ENCODE assay signal across 14 mouse cellular contexts in the genomic region with DNA sequence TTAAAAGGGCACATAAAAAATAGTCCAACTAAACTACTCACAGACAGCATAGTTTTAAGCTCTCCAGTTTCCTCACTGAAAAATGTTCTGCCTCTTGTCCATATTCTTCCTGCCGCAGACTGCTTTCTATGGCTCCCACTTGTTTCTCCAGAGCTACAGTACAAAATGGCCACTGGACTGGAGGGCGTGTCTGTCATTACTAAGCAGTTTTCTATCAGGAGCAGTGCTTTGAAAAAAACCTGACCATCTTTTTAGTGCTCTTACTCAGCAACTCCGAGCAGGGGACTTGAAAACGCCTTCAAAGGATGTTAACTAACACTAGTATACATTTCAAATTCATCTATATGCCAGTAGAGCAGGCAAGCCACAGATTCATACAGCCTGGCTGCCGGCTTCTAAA. TPM values are rescaled to one million over a fixed set of nuclear protein-coding genes. Genes with fewer than 3 reads are reported as not detected.
DNase-seq lines count a peak whose midpoint lies in the region; ATAC-seq and TF ChIP-seq lines count a peak whose summit lies in the region.
"Had no signal": no experiment of that assay in that cellular context is flagged by ENCODE, and none has a peak within 500 bp of the region (broad histone marks: within the 10 kb centered on the region; RNA-seq: fewer than 3 reads in every experiment).

No protein-coding gene starts in this region.

- ATAC-seq in heart, embryonic 11.5 days (replicated peaks; ENCODE audit: insufficient number of reproducible peaks, low FRiP score, low TSS enrichment), result 0 out of 2 replicates have a peak, but pooled peaks have one; percentile 4
- ATAC-seq in liver, embryonic 13.5 days (ENCODE audit: low read depth), result peak; percentile 86
- ATAC-seq: midbrain, embryonic 16.5 days had no signal

- 71% methylated on average over 5 of the region's 5 CpGs for WGBS in heart, embryonic 11.5 days (ENCODE audit: insufficient replicate concordance)
- WGBS in liver, embryonic 13.5 days (ENCODE audit: insufficient replicate concordance), result 43% methylated on average over 5 of the region's 5 CpGs
- 85% methylated on average over 5 of the region's 5 CpGs for WGBS in limb, embryonic 10.5 days
- 87% methylated on average over 5 of the region's 5 CpGs for WGBS in cerebellum, adult 2 months

- no peaks in the 10 kb centered on the region for H3K36me3 ChIP-seq in heart, embryonic 11.5 days (ENCODE audit: control insufficient read depth, insufficient read depth, low read length)
- H3K36me3 ChIP-seq in liver, embryonic 13.5 days, result 0 out of 2 replicates have a peak, but pooled peaks cover 9% of the 10 kb centered on the region
- peaks cover 14% of the 10 kb centered on the region for H3K36me3 ChIP-seq in limb, embryonic 10.5 days
- H3K36me3 ChIP-seq: limb, embryonic 15.5 days had no signal

- no peaks in the 10 kb centered on the region for H3K27me3 ChIP-seq in heart, embryonic 11.5 days (ENCODE audit: control insufficient read depth, insufficient read depth, low read length)
- H3K27me3 ChIP-seq in liver, embryonic 13.5 days, result no peaks in the 10 kb centered on the region
- no peaks in the 10 kb centered on the region for H3K27me3 ChIP-seq in limb, embryonic 10.5 days (ENCODE audit: low read depth, poor library complexity, severe bottlenecking)
- H3K27me3 ChIP-seq in cerebellum, adult 2 months (ENCODE audit: control insufficient read depth, insufficient read depth, low read length), result no peaks in the 10 kb centered on the region
- H3K27me3 ChIP-seq: embryonic facial prominence, embryonic 13.5 days; hindbrain, embryonic 13.5 days; limb, embryonic 15.5 days had no signal

- no peak for TF ChIP-seq POLR2A in cerebellum, adult 2 months (IDR thresholded peaks at IDR 0.05; ENCODE audit: borderline replicate concordance, insufficient read depth, low read length)

- no peak overlapping the region; the same call in 1 of the 2 replicates for H3K27ac ChIP-seq in heart, embryonic 11.5 days (ENCODE audit: low read depth, low read length)
- peak overlapping the region; percentile 80 for H3K27ac ChIP-seq in liver, embryonic 13.5 days
- H3K27ac ChIP-seq in limb, embryonic 10.5 days, result no peak overlapping the region
- H3K27ac ChIP-seq in cerebellum, adult 2 months (ENCODE audit: insufficient read depth, low read length), result no peak overlapping the region
- H3K27ac ChIP-seq: embryonic facial prominence, embryonic 13.5 days; hindbrain, embryonic 13.5 days; limb, embryonic 15.5 days had no signal

- no peaks in the 10 kb centered on the region for H3K4me1 ChIP-seq in heart, embryonic 11.5 days (ENCODE audit: control insufficient read depth, insufficient read depth, low read length)
- peaks cover 35% of the 10 kb centered on the region for H3K4me1 ChIP-seq in liver, embryonic 13.5 days (replicated peaks)
- H3K4me1 ChIP-seq in limb, embryonic 10.5 days, result peaks cover 3% of the 10 kb centered on the region; the same call in 1 of the 2 replicates
- H3K4me1 ChIP-seq in cerebellum, adult 2 months (ENCODE audit: control insufficient read depth, insufficient read depth, low read length), result no peaks in the 10 kb centered on the region
- H3K4me1 ChIP-seq: limb, embryonic 15.5 days had no signal

- H3K9me3 ChIP-seq in heart, embryonic 11.5 days (replicated peaks; ENCODE audit: control insufficient read depth, low read length), result no peaks in the 10 kb centered on the region
- H3K9me3 ChIP-seq in liver, embryonic 13.5 days (replicated peaks), result no peaks in the 10 kb centered on the region
- no peaks in the 10 kb centered on the region for H3K9me3 ChIP-seq in limb, embryonic 10.5 days (replicated peaks)
- H3K9me3 ChIP-seq: embryonic facial prominence, embryonic 13.5 days; hindbrain, embryonic 13.5 days; limb, embryonic 15.5 days had no signal

- no peak for TF ChIP-seq CTCF in cerebellum, adult 2 months (IDR thresholded peaks at IDR 0.05; ENCODE audit: borderline replicate concordance, insufficient read depth, low read depth, low read length)

- no peak for DNase-seq in heart, adult 18-20 months
- DNase-seq in 416B (ENCODE audit: low read depth), result peak; percentile 55
- peak; percentile 20 for DNase-seq in brain, adult 2 months (ENCODE audit: low read depth, low spot score)
- peak; percentile 63 for DNase-seq in liver, embryonic 13.5 days
- no peak for DNase-seq in limb, embryonic 10.5 days (ENCODE audit: low spot score)
- DNase-seq in cerebellum, adult 2 months, result no peak
- no peak for DNase-seq in layer of hippocampus, adult 8-10 months (ENCODE audit: low spot score in 2 of 2)
- DNase-seq: cerebellum, adult 18-20 months; thymus, adult 2 months had no signal

- no peak overlapping the region for H3K4me2 ChIP-seq in heart, embryonic 11.5 days
- H3K4me2 ChIP-seq in liver, embryonic 13.5 days, result peak overlapping the region; percentile 48
- H3K4me2 ChIP-seq: hindbrain, embryonic 13.5 days; limb, embryonic 15.5 days had no signal

- H3K9ac ChIP-seq in heart, embryonic 11.5 days (ENCODE audit: low read depth, low read length), result no peak overlapping the region
- no peak overlapping the region for H3K9ac ChIP-seq in liver, embryonic 13.5 days
- H3K9ac ChIP-seq: embryonic facial prominence, embryonic 13.5 days; hindbrain, embryonic 13.5 days; limb, embryonic 15.5 days had no signal

- no peak overlapping the region for H3K4me3 ChIP-seq in heart, embryonic 11.5 days (ENCODE audit: low read depth, low read length)
- peak overlapping the region; percentile 35; the same call in 1 of the 2 replicates for H3K4me3 ChIP-seq in liver, embryonic 13.5 days (replicated peaks)
- H3K4me3 ChIP-seq in limb, embryonic 10.5 days, result no peak overlapping the region
- no peak overlapping the region for H3K4me3 ChIP-seq in cerebellum, adult 2 months (replicated peaks; ENCODE audit: insufficient read depth, low read depth, low read length)
- H3K4me3 ChIP-seq: embryonic facial prominence, embryonic 13.5 days; hindbrain, embryonic 13.5 days; limb, embryonic 15.5 days had no signal

RNA-seq across cellular contexts. Expression of a gene that starts 15.0 kb away (rescaled TPM):
- 25.3 and 26.9 TPM in 2 replicates for polyA plus RNA-seq in heart, embryonic 11.5 days (2014; fragmentation: Nextera tagmentation; extraction: Ambion mirVana)
- total RNA-seq in heart, adult 18-20 months (2021), result 10 to 100 TPM; 36.9 to 37.7 TPM
- 11.3 and 16.2 TPM in 2 replicates for polyA plus RNA-seq in liver, embryonic 13.5 days (2015; fragmentation: Nextera tagmentation; extraction: Ambion mirVana)
- 19.9 and 25.9 TPM in 2 replicates for polyA plus RNA-seq in limb, embryonic 10.5 days (2016; fragmentation: Nextera tagmentation; extraction: Ambion mirVana)
- polyA plus RNA-seq in cerebellum, adult 2 months (2012; rRNA removed), result 25.7 and 26.8 TPM in 2 replicates
- 10 to 100 TPM; 58.6 to 84.9 (median 69.7) TPM for total RNA-seq in layer of hippocampus, adult 8-10 months (2022)

RNA-seq across cellular contexts. Expression of a gene that starts 15.2 kb away (rescaled TPM):
- polyA plus RNA-seq in heart, embryonic 11.5 days (2014; fragmentation: Nextera tagmentation; extraction: Ambion mirVana), result 3.6 and 4.3 TPM in 2 replicates
- 1 to 10 TPM; 5.1 to 5.6 TPM for total RNA-seq in heart, adult 18-20 months (2021)
- polyA plus RNA-seq in liver, embryonic 13.5 days (2015; fragmentation: Nextera tagmentation; extraction: Ambion mirVana), result 2.4 and 3.0 TPM in 2 replicates
- 4.0 and 4.5 TPM in 2 replicates for polyA plus RNA-seq in limb, embryonic 10.5 days (2016; fragmentation: Nextera tagmentation; extraction: Ambion mirVana)
- polyA plus RNA-seq in cerebellum, adult 2 months (2012; rRNA removed), result 5.4 and 6.0 TPM in 2 replicates
- 10 to 100 TPM in 2 of 4 experiments, 1 to 10 TPM in 2; 7.7 to 12.2 (median 10.2) TPM for total RNA-seq in layer of hippocampus, adult 8-10 months (2022)

Comparison
In these comparisons a context has a peak if more than half of its experiments do, and no peak if none do; other contexts are left out.
1. DNase-seq: peak in 416B (single experiment), brain, adult 2 months (single experiment) and liver, embryonic 13.5 days (single experiment); none in heart, adult 18-20 months (0 of 2), limb, embryonic 10.5 days (single experiment), cerebellum, adult 2 months (0 of 2) and layer of hippocampus, adult 8-10 months (0 of 2).